Mouse (Mus musculus): Measurements from ENCODE around the gene Smyd3.
A peak's percentile ranks its signal among the peaks of the same experiment; 100 is the strongest.
"Not testable (repeated sequence)": the region's sequence is repeated elsewhere in the genome, so short reads cannot be mapped to it uniquely, and the experiment has no call there.

Gene Smyd3

DNA sequence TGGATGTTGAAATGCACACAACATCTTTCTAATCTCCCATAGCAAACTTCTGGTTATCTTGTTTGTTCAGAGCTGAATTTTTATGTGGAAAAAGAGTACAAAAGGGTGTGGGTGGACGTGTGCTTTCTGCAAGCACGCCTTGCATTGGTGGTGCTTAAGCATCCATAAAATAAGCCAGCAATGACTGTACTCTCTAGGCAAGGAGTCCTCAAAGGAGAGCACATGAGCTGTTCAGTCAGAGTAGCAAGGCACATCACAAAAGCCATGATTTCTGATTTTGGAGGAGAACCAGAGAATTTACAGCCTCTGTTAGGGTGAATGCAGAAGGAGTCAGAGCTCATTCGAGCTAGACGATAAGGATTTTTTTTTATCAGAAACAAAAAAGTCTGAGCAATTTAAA lies 343.6 kb downstream of the Smyd3 start:
- no peak for DNase-seq (ENCODE audit: low read depth, low spot score)

DNA sequence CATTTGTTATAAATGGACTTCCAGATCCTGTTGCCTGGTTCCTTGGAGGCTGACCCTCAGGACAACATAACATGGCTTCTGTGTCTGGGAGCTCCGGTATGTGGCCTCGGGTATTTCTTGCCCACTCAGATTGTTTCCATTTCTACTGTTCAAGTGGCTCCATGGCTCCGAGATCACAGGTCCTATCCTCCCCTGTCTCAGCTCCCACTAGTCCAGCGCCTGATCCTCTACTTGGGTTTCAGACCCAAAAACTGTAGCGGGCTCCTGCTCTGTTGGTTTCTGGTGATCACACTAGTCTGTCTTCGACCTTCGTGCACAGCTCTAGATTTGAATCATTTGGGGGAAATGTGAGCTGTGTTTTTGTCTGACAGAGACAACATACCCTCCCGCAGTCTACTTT lies 347.3 kb downstream of the Smyd3 start:
- no peak for DNase-seq (ENCODE audit: low read depth, low spot score)

DNA sequence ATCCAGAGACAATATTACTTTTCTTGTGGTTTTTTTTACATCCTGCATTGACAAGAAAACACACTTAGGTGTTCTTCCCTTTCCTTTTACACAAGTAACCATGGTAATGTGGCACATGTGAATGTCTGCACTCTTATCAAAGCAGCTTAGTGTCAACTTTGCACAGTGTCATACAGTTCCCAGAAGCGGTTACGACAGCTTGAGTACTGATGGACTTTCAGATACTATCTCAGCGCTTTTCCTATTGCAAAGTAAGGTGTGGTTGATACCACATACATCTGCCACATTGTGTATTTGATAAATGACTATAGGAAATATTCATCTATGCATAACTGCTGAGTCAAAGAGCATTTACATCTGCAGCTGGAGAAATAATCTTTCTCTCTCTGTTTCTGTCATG lies 348.1 kb downstream of the Smyd3 start:
- DNase-seq (ENCODE audit: low read depth, low spot score) = no peak

DNA sequence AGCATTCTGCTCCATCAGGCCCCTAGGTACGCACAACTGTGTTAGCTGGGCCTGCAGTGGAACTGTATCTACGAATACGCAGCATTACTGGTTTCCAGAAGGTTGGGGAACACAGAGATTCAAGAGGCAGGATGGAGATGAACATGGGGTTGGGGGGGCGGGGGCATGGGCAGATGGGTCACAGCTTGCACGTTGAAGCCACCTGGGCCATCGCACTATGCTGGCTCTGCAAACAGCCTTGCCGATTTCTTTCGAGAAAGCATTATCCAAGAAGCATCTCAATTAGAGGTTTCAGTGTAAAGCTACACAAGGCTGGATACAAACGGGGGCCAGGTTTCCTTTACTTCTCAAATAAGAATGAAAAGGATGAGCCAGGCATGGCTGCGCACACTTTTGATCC lies 348.7 kb downstream of the Smyd3 start:
- DNase-seq (ENCODE audit: low read depth, low spot score) = no peak

DNA sequence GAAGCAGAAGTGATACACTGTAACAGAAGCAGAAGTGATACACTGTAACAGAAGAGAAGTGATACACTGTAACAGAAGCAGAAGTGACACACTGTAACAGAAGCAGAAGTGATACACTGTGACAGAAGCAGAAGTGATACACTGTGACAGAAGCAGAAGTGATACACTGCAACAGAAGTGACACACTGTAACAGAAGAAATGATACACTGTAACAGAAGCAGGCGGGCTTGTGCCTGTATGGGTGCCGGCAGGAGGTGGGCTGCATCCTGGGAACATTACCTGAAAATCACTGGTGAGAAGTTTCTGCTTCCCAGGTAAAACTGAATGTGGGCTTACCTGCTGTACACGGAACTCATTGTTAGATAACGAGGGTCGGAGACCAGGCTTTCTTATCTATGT lies 353.6 kb downstream of the Smyd3 start:
- DNase-seq (ENCODE audit: low read depth, low spot score) = not testable (repeated sequence)

DNA sequence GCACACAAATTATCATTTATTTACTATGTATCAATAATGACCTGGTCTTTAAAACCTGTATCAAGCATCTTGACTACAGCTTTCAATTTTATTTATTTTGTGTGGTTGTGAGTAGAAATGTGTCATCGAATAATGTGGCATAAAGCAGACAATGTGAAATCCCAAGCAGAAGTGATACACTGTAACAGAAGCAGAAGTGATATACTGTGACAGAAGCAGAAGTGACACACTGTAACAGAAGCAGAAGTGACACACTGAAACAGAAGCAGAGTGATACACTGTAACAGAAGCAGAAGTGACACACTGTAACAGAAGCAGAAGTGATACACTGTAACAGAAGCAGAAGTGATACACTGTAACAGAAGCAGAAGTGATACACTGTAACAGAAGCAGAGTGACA lies 355.1 kb downstream of the Smyd3 start:
- not testable (repeated sequence) for DNase-seq (ENCODE audit: low read depth, low spot score)

DNA sequence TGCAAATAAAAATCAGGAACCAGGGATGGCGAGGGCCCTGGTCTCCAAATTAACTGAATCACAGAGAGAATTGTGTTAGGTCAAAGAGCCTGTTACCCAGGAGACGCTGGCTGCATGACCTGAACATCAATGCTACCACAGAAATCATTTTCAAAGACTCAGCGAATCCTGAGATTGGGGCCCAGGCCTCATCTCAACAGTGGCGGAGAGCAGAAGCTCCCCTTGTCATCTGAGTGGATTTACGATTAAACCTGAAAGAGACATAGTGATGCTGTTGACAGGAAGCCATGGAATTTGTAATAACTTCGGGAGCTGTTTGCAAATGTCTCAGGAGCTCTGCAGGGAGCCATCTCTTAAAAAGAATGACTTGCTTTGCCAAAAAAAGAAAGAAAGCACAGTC lies 355.9 kb downstream of the Smyd3 start:
- DNase-seq (ENCODE audit: low read depth, low spot score) = no peak

DNA sequence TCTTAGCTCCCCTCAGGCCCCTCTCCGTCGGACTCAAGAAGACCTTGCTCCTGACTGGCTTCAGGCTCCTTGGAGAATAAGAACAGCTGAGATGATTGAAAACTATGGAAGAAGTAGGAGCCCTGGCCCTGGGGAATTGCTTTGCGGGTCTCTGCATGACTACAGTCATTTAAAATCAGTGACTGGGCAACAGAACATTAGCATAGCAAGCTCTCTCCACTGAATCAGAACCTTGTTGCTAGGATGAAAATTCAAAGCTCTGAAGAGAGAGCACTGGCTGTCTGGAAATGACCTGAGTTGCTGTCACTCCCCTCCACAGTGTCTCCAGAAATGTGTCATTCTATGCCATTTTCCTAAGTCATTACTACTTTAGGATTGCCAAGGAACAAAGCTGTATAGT lies 357.1 kb downstream of the Smyd3 start:
- DNase-seq (ENCODE audit: low read depth, low spot score) = no peak

DNA sequence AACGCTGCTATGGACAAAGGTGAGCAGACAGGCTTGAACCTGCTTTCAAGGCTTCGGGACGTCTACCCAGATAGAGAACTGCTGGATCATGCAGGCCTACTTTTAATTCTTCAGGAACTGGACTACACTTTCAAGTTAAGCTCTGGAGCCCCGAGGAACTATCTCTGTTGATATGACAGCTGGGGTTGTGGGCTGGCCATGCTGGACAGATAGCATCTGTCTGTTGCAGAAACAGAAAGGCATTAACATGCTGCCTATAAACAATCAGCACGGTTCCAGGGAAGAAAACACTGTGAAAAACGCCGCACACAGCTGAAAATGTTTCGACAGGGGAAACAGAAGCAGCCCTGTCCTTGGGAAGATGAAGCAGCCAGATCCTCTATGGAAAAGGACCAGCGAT lies 365.5 kb downstream of the Smyd3 start:
- no peak for DNase-seq (ENCODE audit: low read depth, low spot score)

DNA sequence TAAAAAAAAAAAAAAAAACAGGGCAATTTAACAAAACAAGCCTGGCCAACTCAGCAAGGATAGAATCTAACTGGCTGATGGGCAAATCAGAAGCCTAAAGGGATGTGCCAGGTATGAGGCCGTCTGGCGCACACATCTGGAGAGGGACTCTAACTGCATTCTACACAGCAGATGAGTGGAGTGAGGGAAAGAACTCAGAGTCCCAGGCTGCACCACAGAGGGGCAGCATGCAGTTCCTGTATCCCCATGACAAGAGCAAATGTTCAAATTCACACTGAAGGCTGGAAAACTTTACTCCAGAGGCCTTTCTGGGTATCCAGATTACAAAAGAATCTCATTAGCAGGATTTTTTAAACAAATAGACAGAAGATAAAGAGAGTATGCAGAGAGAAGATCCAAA lies 366.6 kb downstream of the Smyd3 start:
- no peak for DNase-seq (ENCODE audit: low read depth, low spot score)

DNA sequence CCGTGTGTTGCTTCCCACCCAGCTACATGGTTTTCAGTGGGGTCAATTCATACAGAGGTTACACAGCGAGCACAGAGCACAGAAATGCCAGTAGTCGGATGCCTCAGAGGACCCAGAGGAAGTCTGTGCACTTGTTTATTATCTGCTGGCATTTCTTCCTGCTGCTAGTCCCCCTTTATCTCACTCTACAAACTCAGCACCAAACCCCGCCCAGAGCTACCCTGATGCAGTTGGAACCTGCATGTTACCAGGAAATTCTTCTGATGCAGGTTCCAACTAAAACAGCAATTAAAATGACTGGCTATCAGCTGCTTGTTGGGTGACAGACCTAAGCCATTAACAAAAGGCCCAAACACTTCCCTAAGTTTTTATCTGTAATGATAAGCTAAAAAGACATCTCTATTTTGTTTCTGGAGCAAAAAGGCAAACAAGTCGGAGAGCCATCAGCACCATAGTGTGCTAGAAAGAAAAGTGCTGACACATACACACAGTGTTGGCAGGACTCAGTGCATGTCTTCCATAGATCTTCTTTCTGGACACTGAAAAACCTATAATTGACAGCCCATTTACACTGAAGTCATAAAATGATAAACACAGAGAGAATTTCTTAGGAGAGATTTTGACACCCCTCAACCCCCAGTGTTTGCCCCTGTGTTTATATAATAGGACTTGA lies 368.2 kb downstream of the Smyd3 start:
- DNase-seq (ENCODE audit: low read depth, low spot score) = no peak

DNA sequence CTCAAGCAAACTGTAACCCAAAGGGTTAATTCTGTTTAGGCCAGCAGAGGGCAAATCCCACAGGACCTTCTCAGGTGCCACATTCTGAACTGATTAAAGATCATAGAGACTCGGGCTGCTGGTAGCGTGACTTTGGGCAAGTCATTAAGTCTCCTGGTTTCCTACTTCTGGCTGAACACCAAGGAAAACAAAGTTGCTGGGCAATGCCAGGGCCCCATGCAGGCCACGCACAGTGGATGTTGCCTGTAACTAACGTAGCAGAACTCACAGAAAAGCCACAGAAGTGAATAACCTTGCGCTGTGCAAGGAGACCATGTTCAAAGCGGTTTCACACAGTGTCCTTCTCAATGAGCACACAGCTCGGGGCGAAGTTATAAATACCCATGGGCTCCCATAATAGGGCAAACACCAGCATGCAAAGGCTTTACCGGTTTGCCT lies 371.1 kb downstream of the Smyd3 start:
- DNase-seq (ENCODE audit: low read depth, low spot score) = no peak

DNA sequence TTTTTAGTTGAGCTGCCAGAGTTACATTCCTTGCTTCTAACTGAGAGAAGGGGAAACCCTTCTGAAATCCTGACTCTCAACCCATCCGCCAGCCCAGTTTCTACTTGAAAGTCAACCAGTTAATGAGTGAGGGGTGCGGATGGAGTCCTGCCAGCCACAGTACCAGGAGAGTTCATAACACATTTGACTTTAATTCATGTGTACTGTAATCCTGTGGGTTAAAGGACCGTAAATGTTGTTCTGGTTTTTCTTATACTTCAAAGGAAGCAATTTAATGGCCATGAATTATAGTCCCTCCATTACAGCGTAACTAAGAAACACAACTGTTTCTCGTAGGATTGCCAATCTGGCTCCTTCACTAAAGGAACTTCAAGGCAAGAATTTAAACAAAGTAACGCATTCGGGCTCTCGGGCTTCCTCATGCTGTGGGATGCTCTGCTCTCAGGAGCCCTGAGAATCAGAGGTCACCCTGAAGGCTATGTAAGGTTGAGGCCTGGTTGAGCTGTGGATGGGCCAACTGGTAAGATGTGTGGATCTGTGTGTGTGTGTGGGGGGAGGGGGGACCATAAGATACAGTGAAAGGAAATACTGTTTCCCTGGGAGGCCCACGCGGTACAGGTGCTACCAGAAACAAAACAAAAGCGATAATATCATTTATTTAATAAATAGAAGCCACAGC lies 374.5 kb downstream of the Smyd3 start:
- no peak for DNase-seq (ENCODE audit: low read depth, low spot score)

DNA sequence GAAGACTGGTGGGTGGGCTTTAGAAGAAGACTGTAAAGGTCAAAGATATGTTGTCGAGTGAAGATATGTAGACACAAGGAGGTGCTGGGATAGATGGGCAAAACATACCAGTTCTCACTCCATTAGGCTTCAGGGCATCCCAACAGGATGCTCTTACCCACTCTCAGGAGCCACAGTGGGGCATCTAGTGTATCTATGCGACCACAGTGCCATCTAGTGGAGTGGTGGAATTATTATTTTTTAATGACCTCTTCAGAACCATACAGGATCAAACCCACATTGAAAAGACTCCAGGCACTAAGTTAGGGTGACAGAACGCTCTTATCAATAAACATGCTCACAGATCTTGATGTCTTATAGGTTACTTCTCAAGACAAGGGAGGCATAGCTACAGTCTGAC lies 375.7 kb downstream of the Smyd3 start:
- peak; percentile 43 for DNase-seq (ENCODE audit: low read depth, low spot score)

DNA sequence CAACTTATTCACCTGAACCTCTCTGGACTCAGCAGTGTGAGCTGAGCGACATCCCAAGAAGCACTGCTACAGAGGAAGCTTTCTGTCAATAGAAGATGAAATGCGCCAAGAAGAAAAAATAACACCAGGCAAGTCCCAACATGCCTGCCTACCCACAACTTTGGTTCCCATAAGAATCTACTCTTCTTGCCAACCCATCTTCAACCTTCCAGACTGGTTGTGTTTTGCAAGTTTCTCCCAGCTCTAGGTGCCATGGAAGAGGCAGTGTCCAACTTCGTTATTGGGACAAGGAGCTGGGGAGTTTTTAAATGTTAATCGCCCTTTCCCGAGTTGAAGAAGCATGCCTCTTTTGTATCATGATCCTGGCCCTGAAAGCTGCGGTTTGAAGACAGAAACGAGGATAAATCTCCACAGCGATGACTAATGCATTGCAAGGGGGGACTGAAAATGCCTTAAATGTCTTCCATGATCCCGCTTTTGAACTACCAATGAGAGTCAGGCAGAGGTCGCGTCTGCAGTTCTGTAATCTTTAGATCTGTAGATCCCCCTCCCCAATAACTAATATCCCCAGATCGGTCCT lies 376.7 kb downstream of the Smyd3 start:
- no peak for DNase-seq (ENCODE audit: low read depth, low spot score)

DNA sequence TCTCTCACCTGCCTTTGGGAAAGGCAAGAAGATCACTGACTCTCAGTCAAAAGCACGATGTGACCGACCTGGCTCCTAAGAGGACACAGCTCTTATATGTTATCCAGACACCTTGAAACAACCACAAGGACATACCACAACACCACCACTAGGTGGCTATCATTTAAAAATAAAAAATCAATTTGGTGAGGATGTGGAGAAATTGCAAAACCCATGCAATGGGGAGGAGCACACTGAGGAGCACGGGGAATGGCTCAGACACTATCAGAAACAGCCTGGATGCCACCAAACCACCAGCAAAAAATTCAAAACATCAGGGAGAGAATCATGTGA lies 380.7 kb downstream of the Smyd3 start:
- no peak for DNase-seq (ENCODE audit: low read depth, low spot score)

DNA sequence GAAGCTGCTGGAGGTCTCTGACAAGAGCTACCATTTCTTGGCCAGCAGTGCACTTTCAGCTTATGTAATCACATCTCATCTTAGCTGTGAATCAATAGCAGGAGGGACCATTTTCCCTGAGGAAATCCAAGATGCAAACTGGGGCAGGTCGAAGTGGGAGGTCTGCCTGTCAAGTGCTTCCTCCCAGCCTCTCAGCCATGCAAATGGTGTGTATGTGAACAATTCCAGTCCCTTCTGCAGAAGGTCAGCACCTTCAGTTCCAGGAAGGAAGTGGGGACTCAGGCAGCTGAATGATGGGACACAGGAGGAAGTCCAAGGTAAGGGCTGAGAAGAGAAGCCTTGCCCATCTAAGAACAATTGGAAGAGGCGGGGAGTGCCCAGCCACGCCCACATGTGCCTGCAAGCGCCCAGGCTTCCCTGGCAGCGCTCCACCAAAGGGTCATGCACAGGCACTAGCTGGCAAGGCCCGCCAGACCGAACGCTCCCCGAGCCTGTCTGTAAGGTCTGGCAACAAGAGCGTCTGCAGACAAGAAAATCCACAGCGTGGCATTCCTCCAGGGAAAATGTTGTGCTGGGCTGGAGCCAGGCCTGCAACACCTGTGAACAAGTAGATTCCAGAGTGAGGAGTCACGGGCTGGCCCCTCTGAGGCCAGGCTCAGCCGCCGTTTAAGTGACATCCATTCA lies 381.2 kb downstream of the Smyd3 start:
- no peak for DNase-seq (ENCODE audit: low read depth, low spot score)

DNA sequence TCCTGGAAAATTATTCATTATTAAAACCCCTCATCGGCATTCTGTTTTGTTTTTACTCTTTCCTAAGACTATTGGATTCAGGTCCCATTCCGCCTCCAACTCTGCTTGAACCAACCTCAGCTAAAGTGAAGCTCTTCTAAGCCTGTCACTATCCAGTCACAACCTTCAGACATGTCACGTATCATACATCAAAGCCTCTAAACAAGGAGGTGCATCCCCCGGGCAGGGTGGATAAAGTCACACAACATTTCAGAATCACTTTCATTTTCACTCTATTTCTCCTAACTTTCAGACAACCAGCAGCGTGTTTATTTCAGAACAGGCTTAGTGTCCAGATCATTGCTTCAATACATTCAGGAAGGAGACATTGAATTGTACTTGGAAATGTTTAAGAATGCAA lies 387.8 kb downstream of the Smyd3 start:
- DNase-seq (ENCODE audit: low read depth, low spot score) = no peak

DNA sequence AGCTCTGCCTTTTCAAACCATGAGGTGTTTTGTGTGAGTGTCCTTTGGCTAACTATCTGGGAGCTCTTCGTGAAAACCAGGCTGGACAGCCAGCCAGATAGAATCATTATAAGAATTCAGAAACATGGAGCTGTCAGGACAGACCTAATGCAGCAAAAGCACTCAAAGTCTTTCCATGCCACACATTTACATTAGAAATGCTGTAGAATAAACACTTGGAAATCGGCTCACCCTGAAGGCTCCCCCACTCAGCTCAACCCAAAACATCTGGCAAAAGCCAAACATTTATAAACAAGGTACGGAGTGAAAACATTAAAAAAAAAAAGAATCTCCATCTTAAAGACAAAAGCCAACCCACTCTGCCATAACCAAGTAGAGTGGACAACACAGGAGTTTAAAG lies 391.6 kb downstream of the Smyd3 start:
- no peak for DNase-seq (ENCODE audit: low read depth, low spot score)

DNA sequence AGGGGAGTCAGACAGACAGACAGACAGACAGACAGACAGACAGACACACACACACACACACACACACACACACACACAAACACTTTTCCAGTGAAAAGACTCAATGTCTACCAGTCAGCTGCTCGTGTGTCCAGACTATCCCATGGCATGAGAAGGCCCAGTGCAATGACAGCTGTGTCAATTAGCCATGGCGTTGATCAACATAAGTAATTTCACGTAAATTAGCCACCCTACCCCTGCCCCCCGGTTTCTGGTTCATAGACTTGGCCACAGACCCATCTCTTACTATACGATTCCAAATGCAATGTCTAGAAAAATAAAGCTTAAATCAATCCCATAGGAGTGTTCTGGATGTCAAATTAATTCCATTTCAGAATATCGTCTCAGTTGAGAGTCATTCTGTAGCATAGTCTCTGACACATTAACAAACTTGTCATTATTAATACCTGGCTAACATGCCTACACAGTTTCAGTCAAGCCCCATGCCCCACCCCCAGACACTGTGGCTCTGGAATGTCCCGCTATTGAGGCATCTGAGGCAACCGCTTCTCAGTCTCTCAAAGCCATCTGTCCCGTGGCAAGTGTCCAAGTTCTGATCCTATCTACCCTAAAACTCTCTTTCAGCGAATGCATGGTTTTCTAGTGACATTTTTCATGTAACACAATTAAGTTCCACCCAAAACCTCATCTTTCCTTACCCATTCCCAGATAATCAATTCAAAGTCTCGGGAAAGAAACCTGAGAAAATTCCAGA lies 395.2 kb downstream of the Smyd3 start:
- DNase-seq (ENCODE audit: low read depth, low spot score) = no peak

DNA sequence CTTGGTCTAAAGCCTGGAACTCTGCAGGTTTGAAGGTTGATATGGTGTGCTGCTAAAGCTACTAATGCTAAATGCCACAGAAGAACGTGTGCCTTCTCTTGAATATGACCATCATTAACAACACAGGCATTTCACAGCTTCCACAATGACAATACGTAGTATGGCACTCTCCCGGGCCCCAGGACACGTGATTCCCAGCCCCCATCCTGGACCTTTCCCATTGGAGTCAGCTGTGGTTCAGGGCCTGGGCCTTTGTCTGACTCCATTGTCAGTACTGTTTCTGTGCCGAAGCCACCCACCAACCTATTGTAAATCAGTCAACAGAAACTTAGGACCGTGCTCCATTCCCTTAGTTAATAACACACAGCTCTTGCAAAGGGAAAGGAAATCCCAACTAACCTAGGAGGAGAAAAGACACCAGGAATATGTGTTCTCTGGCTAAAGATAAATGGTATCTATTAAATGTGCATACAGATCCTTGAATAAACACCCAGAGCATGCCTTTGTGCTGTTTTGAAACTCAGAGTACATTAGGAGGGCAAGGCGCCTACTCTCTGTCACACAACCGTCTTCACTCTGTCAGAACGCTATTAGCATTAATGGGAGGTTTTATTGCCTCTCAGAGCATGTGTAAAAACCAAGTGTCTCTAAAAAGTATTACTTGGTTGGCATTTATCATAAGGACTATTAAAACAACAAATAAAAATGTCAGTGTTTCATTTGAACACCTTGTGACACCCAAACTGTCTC lies 397.4 kb downstream of the Smyd3 start:
- DNase-seq (ENCODE audit: low read depth, low spot score) = no peak
